Mouse (Mus musculus) embryonic stem cell, embryonic (primary cell): ENCODE data around the gene Ints7.

Source experiments
- CTCF ChIA-PET, 4 experiments: fragments of 300-600 bp in 2 of 4; fragments of 350-600 bp in 2 of 4; sonication (Branson Sonifier 250); formaldehyde crosslinking; loops; one replicate each; lab custom pipeline; 2022; ENCODE audit warnings: inconsistent platforms in 2 of 4; lab: Charles Lee
- POLR2A ChIA-PET, 4 experiments: fragments of 300-600 bp in 2 of 4; fragments of 350-600 bp in 2 of 4; sonication (Branson Sonifier 250); formaldehyde crosslinking; loops; one replicate each; lab custom pipeline; 2022; ENCODE audit warnings: antibody characterized with exemption in 4 of 4, inconsistent platforms in 1 of 4; lab: Charles Lee

Gene Ints7

DNA sequence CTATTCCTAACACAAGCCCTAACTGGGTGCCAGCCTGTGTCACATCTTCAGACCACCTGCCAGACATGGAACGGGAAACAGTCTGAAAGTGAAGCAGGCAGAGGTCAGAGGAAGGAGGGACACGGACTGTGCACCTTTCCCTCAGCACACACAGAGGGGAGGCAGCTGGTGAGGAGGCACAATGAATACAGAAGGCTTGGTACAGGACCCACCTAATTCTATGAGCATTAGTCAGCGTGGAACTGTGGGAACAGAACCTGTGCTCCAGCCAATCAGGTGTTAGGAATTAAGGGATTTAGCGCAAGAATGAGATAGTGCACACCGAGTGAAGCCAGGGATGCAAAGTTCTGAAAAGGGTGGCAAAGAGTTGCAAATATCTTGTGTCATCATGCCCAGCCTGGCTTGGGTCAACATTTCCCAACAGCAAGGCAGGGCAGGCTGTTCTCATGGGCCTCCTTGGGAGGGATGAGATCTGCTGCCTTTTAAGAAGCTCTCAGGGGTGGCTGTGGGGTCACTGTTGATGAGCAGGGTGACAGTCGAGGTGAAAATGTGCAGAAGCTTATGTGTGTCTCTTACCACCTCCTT lies 57.2 kb downstream of the Ints7 start:
- POLR2A ChIA-PET: interaction anchor here in 3 of 4 experiments (0.7 to 3.2 kb wide), 9 partner anchors 7 to 250 kb away, joined by 3 to 13 read pairs (median 4); partner anchors contain the start of genes Dtl (in 2 of the 3) and Ints7 (in 2 of the 3)
- CTCF ChIA-PET: interaction anchor here in 1 of 4 experiments (0.6 to 1.1 kb wide), 2 partner anchors 8 to 451 kb away, joined by 3 read pairs; no protein-coding TSS in a partner anchor

DNA sequence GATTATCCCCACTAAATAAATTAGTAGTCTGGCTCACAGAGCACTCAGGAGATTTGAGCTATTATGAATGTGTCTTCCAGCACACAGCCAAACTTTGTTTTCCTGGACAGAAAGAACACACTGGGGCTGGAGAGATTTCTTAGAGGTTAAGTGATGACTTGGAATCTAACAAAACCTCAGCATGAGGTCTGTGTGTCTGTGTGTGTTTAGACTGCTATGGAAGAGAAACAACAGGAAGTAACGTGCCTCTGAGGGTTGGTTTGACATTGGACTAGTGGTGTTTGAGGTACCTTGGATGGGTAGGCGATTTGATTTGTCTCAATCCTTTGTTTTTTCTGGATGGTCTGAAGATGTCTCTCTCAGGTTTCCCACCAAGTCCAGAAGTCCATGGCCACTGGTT lies 58.7 kb downstream of the Ints7 start:
- ChIA-PET CTCF (interaction anchor here in 2 of 4 experiments (0.6 to 1.3 kb wide), 2 partner anchors 23 to 59 kb away, joined by 4 to 10 read pairs; partner anchors contain the start of genes Dtl (in 1 of the 2) and Ints7 (in 1 of the 2)), POLR2A (interaction anchor here (0.6 to 3.2 kb wide), 16 partner anchors 9 to 272 kb away, joined by 3 to 13 read pairs (median 4); partner anchors contain the start of genes Dtl (in 2 of the 4), Ints7 (in 2 of the 4) and Slc30a1 (in 1 of the 4))

DNA sequence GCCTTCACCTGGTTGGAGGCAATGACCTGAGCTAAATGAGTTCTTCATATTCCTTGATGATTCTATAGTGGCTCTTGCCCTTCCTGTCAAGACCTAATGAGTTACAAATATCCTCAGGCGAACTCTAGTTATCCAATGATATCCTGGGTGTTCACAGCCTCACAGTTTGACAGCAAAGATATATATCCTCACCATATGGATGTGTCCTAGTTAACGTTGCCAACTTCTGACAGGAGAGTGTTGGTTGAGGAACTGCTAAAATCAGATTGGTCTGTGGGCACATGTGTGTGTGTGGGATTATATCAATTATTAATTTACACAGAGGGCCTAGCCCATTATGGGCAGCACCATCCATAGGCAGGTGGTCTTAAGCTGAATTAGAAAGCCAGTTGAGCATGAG lies 63.0 kb downstream of the Ints7 start:
- POLR2A ChIA-PET: interaction anchor here in 1 of 4 experiments (1.5 kb wide), 1 partner anchor 24 kb away, joined by 4 read pairs; no protein-coding TSS in a partner anchor
- CTCF ChIA-PET: no interaction called here

DNA sequence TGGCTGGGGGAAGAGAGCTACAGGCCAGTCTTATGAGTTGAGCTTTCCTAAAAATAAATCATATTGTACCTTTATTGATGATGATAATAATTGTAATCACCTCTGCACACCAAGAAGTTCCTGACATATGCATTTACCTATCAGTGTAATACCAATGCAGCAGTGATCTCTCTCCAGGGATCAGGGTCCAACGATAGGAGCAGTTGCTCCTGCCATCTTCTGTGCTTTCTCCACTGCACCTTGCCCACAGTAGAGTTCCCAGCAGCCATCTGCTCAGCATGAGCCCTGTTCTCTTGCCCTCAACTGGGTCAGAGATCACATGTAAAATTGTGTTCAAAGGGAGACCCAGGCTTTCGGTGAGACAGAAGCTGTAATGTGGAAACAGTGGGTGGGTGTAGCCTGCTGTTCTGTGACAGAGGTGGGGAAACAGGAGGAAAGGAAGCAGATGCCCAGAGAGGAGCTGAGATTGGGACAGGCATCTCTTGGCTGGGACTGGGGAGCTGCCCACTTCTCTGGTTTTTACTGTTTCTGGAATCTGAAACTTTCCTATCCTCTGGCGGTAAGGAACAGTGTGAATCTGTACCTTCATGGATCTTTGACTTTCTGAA lies 63.9 kb downstream of the Ints7 start:
- POLR2A ChIA-PET: interaction anchor here in 2 of 4 experiments (1.0 to 1.5 kb wide), 3 partner anchors 7 to 80 kb away, joined by 3 to 4 read pairs (median 3); no protein-coding TSS in a partner anchor

DNA sequence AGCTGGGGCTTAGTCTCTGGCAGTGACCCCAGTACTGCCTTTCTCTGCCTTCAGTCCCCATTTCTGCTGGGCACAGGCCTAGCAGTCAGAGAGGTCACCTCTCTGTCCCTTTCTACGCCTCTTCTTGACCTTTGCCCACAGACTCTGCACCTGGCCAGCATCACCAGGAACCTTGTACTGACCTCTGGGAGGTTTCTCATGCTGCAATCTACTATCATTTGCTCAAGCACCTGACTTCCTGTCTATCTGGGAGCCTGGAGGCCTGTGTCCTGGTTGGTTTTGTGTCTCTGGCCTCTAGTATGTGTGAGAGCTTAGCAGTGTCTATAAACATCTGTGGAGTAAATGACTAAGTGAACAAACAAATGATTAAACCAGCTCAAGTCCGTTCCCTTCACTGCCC lies 64.7 kb downstream of the Ints7 start:
- ChIA-PET POLR2A (interaction anchor here in 2 of 4 experiments (0.5 to 1.1 kb wide), 3 partner anchors 8 to 428 kb away, joined by 3 read pairs; no protein-coding TSS in a partner anchor), CTCF (no interaction called here)

More for the DNA sequence above, 63.9 kb downstream of the Ints7 start:
- CTCF ChIA-PET: no interaction called here

DNA sequence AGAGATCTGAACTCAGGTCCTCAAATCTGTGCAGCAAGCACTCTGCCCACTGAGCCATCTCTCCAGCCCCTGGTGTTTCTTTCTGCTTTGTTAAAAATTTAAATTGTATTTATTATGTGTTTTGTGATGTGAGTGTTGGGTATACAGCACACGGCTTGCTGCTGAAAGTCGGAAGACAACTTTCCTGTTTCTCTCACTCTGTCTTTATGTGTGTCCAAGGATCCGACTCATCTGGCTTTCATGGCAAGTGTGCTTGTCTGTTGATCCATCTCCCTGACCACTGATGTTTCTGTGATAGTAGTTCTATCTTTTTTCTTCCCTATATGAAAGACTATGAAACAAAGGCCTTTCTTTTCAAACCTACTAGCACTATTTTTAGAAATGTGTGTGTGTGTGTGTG lies 65.4 kb downstream of the Ints7 start:
- ChIA-PET POLR2A (no interaction called here), CTCF (no interaction called here)

DNA sequence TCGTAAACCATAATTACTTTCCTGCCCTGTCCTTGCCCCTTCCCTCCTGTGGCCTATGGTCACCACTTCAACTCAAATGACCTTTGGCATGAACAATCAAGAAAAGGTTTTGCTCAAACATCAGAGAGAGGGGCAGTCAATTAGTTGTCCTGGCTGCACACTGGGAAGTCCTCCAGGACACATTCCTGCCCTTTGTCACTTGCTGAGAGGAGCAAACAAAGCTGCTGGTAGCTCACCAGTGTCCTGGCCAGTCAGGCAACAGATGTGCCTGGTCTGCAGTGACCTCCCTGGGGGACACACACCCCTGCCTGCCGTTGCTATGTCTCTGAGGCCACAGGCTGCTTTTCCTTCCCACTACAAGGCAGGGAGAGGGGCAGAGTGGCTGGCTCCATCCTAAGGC lies 66.0 kb downstream of the Ints7 start:
- POLR2A ChIA-PET: interaction anchor here in 1 of 4 experiments (1.5 kb wide), 1 partner anchor 244 kb away, joined by 4 read pairs; no protein-coding TSS in a partner anchor

DNA sequence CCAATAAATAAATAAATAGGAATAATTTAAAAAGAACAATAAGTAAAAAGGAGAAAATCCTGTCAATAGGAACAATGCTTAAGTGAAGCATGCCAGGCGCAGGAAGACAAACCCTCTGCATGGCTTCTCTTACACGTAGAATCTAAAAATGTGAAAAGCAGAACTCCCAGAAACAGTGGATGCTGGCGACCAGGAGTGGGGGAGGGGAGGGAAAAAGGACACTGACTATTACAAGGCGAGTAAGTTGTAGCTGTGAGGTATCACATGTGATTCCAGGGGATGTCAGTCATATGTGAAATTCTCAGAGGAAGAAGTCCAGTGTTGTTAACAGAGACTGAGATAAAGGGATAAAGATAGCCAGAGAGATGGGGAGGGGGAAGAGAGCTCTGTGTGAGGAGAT lies 67.5 kb downstream of the Ints7 start:
- ChIA-PET POLR2A (interaction anchor here in 2 of 4 experiments (0.9 to 1.5 kb wide), 3 partner anchors 14 to 246 kb away, joined by 3 to 4 read pairs (median 3); no protein-coding TSS in a partner anchor), CTCF (no interaction called here)

More for the DNA sequence above, 66.0 kb downstream of the Ints7 start:
- CTCF ChIA-PET: no interaction called here

DNA sequence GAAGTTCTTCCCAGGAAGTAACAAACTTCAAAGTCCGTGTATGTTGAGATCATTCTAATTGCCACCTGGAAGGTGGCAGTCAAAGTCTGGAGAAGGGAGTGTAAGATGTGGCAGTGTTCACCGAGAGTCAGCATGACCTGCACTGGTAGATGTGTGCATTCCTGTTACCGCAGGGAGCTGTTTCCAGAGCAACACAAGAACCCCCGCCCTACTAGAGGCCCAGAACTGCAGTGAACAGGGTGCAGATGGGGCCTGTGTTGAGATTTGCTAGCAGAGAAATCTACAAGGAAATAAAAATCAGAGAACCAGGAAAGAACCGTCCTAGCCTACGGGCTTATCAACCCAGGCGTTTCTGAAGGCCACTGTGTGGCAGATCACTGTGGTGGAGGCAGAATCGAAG lies 70.5 kb downstream of the Ints7 start:
- CTCF ChIA-PET: interaction anchor here in 1 of 4 experiments (1.2 kb wide), 1 partner anchor 16 kb away, joined by 3 read pairs; no protein-coding TSS in a partner anchor
- POLR2A ChIA-PET: interaction anchor here in 1 of 4 experiments (1.2 to 1.3 kb wide), 2 partner anchors 16 to 46 kb away, joined by 3 to 4 read pairs; no protein-coding TSS in a partner anchor

DNA sequence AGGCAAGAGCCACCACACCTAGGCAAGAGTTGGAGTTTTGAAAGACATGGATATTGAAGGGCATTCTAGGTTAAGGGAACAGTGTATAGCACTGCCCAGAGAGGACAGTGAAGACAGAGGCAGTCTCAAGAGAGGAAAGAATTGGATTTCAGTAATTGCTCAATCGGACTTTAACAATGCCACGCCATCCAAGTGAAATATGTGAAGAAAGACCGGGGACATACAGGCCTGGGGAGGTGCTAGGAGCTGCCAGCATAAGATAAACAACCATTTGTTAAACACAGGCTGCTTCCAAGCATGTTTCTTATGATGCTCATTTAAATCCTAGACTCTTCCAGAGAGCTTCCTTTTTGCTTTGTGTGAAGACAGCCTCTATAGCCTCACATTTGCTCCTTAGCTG lies 72.2 kb downstream of the Ints7 start:
- POLR2A ChIA-PET: interaction anchor here in 2 of 4 experiments (0.5 to 1.2 kb wide), 2 partner anchors 67 to 170 kb away, joined by 3 to 9 read pairs; no protein-coding TSS in a partner anchor
- CTCF ChIA-PET: no interaction called here

DNA sequence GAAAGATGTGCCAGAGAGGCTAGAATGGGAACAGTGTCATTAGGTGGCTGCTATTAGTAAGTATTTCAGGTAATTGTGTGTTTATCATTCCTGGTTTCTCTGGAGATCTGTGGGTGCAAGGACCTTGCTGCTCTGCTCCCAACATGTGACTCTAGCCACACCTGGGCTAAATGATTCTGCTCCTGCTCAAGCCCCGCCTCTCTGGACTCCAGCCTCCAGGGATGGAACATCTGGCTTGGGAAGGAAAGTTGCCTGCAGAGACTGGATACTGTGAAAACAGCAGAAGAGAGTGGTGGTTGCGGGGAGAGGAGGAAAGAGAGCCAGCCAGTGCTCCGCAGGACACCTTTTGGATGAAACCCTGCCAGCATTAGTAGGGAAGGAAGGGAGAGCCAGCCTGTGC lies 84.0 kb downstream of the Ints7 start:
- POLR2A ChIA-PET: interaction anchor here in 1 of 4 experiments (0.6 to 3.2 kb wide), 3 partner anchors 84 to 247 kb away, joined by 3 to 13 read pairs (median 4); partner anchors contain the start of genes Dtl, Ints7, Nek2 and Slc30a1
- CTCF ChIA-PET: no interaction called here

DNA sequence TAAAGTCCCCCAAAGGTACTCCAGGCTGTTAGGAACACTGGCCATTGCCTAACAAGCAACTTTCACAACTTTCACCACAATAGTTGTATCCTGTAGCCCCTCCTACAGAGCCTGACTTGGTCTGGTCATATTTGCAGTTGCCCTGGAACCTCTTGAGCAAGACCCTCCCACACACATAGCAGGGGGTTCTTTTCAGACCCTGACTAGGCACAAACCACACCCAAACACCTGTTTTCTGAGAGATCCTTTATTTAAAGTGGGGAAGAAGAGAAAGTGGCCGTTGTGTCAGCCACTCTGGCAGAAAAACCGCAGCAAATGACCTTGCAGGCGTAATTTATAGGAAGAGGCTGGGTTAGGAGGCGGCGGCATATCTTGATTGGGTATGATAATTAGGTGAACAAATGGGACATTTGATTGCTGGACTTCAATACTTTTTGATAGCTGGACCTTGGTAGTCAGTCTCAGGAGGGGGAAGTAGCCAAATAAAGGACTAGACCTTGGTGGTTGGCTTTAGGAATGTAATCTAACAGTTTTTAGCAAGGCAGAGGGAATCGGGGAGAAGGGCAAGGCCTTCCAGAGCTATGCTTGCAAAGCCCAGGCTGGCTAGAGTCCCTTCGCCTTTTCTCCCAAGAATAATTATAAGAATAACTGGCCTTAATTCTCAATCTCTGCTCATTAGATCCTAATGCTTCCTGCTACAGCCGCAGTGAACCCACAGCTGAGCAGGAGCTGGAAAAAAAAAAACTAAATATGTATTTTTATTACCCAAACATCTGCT lies 85.8 kb downstream of the Ints7 start:
- ChIA-PET CTCF (interaction anchor here in 2 of 4 experiments (0.8 to 1.3 kb wide), 4 partner anchors 15 to 157 kb away, joined by 3 read pairs; partner anchors contain the start of genes Dtl (in 1 of the 2) and Ints7 (in 1 of the 2)), POLR2A (interaction anchor here in 3 of 4 experiments (0.5 to 3.2 kb wide), 23 partner anchors 17 to 1100 kb away, joined by 3 to 13 read pairs (median 4); partner anchors contain the start of genes Dtl (in 3 of the 3), Ints7 (in 3 of the 3), Flvcr1 (in 1 of the 3) and Lpgat1 (in 1 of the 3))

DNA sequence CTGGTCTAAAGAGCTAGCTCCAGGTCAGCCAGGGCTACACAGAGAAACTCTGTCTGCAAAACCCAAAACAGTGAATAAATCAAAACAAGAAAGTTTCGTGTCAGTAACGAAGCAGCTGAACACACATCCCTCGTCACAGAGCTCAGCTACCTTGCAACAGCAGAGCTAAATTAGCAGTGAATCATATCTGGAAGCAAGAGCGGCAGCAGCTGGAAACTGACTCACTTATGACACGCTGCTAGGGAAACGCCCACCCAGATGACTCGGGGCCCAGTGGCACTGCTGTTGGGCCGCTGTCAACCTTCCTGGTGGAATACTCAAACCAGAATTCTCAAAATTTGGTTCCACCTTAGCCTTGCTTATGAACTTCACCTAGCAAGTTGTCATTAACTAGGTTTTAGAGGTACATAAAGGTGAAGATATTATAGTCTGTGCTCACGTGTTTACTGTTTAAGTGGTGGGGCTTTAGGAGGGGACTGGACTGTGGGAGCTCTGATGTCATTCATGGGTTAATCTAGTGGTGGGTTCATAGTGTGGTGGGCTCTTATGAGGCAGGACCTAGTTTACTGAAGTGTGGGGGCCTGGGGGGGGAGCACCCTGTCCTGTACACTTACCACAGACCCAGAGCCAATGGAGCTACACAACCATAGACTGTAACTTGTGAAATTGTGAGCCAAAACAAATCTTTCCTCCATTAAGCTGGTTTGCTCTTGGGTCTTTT lies 86.9 kb downstream of the Ints7 start:
- ChIA-PET CTCF (interaction anchor here in 3 of 4 experiments (0.5 to 1.3 kb wide), 9 partner anchors 16 to 1619 kb away, joined by 3 to 6 read pairs (median 3); partner anchors contain the start of genes Dtl (in 1 of the 3) and Ints7 (in 1 of the 3)), POLR2A (interaction anchor here in 3 of 4 experiments (0.6 to 3.2 kb wide), 28 partner anchors 16 to 1099 kb away, joined by 3 to 13 read pairs (median 3); partner anchors contain the start of genes Dtl (in 3 of the 3), Ints7 (in 3 of the 3), Flvcr1 (in 1 of the 3) and Lpgat1 (in 1 of the 3))

DNA sequence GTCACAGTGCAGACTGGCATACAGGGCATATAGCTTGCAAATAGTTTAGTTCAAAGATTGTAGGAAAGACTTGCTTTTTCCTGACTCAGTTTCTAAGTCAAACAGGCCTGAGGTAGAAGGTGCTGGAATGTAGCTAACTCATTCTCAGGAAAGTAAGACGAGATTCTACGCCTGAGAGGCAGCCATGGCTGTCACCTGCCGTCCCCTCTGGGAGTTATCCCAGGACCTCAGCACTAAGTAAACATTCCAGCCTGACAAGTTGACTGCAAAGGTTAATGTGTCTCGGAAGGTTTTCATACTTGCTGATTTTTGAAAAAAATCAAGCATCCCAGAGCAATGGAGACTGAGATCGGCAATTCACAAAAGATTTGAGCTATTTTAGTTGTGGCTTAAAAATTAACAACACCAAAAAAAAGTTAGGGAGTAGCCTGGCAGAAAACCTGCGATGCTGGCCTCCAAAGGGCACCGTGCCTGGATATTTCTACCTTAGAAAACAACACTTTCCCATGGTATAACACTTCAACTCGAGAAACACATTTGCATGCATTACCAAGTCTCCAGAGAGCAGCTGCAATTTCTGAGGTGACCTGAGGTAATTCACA lies 87.6 kb downstream of the Ints7 start:
- CTCF ChIA-PET: interaction anchor here in 3 of 4 experiments (0.5 to 1.3 kb wide), 6 partner anchors 17 to 1618 kb away, joined by 3 to 6 read pairs (median 3); no protein-coding TSS in a partner anchor
- POLR2A ChIA-PET: interaction anchor here in 3 of 4 experiments (0.5 to 2.8 kb wide), 16 partner anchors 17 to 636 kb away, joined by 3 to 11 read pairs (median 4); partner anchors contain the start of genes Dtl (in 2 of the 3), Ints7 (in 2 of the 3), Flvcr1 (in 1 of the 3) and Lpgat1 (in 1 of the 3)

DNA sequence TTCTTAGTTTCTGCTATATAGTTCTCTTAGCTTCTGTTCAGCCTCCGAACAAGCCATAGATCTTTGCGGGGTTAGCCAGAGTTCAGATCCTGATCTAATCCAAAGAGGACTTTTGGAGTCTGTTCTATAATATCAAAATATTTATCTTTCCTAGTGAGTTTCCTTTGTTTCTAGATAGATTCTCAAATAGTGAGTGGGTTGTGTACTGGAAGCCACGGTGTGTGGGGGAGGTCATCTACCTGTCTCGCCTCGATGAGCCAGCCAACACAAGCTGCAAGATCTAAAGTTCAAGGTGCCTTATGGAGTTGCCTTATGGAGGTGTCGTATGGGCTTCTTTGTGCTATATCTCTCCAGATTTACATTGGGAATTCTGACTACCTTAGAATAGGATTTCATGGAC lies 88.2 kb downstream of the Ints7 start:
- POLR2A ChIA-PET: interaction anchor here in 2 of 4 experiments (0.5 to 2.3 kb wide), 6 partner anchors 29 to 158 kb away, joined by 3 to 11 read pairs (median 4); partner anchors contain the start of genes Dtl (in 2 of the 2), Ints7 (in 2 of the 2), Lpgat1 (in 1 of the 2) and Nek2 (in 1 of the 2)
- CTCF ChIA-PET: interaction anchor here in 2 of 4 experiments (1.2 kb wide), 2 partner anchors 154 to 300 kb away, joined by 3 read pairs; no protein-coding TSS in a partner anchor

DNA sequence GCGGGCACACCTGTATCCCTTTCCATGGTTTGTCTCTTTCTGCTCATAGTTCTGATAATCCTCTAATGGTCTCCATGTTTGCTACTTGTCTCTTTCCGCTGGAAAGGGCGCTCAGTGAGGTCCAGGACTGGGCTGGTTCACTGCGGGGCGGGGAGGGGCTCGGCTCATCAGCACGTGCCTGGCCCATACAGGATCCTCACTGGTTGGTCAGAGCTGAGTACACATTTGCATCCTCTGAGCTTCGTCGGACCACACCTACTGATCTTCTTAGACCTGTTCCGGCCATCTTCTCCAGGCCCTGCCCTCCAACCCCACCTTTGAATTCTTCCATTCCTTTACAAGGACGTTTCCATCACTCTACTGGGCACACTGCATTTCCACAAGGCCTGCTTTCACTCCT lies 90.9 kb downstream of the Ints7 start:
- POLR2A ChIA-PET: interaction anchor here in 3 of 4 experiments (0.6 to 1.5 kb wide), 10 partner anchors 9 to 323 kb away, joined by 3 to 11 read pairs (median 4); partner anchors contain the start of genes Dtl (in 1 of the 3), Ints7 (in 1 of the 3) and Nek2 (in 1 of the 3)
- CTCF ChIA-PET: interaction anchor here in 1 of 4 experiments (0.7 kb wide), 1 partner anchor 91 kb away, joined by 4 read pairs; the partner anchor contains the start of genes Dtl and Ints7
